Mouse (Mus musculus) limb, embryonic 13.5 days (tissue): ENCODE measurements around the gene Carnmt1. TPM values are rescaled to one million over a fixed set of nuclear protein-coding genes. Genes with fewer than 3 reads are reported as not detected.
"Not testable (repeated sequence)": the region's sequence is repeated elsewhere in the genome, so short reads cannot be mapped to it uniquely, and the experiment has no call there.

Experiments
- ATAC-seq: fragments of 200-750 bp; cut with Nextera tagmentation; 2 replicates; pipeline ENCODE4 v1.8.0; 2017; ENCODE audit warnings: low read depth, moderate number of reproducible peaks, moderate TSS enrichment; ENCODE audit not compliant: low FRiP score
- H3K27ac ChIP-seq: fragments of 300-500 bp; sonication (generic); 2 replicates; pipeline ENCODE4 v1.5.1; 2015; ENCODE audit warnings: inconsistent platforms, mild to moderate bottlenecking, moderate library complexity
- H3K27me3 ChIP-seq: fragments of 300-500 bp; sonication (generic); 2 replicates; pipeline ENCODE4 v1.6.1; 2015; ENCODE audit warnings: mild to moderate bottlenecking, inconsistent platforms
- H3K36me3 ChIP-seq: fragments of 300-500 bp; sonication (generic); 2 replicates; pipeline ENCODE4 v1.6.1; 2015; ENCODE audit warnings: inconsistent platforms, mild to moderate bottlenecking, moderate library complexity
- H3K4me1 ChIP-seq: fragments of 300-500 bp; sonication (generic); 2 replicates; pipeline ENCODE4 v1.6.1; 2015; ENCODE audit warnings: inconsistent platforms
- H3K4me2 ChIP-seq: fragments of 300-500 bp; sonication (generic); replicated peaks from 2 replicates; pipeline ENCODE4 v1.6.1; 2015; ENCODE audit warnings: inconsistent platforms, mild to moderate bottlenecking, moderate library complexity
- H3K4me3 ChIP-seq: fragments of 300-500 bp; sonication (generic); 2 replicates; pipeline ENCODE4 v1.5.1; 2015; ENCODE audit warnings: moderate library complexity, mild to moderate bottlenecking, inconsistent platforms
- H3K9ac ChIP-seq: fragments of 300-500 bp; sonication (generic); 2 replicates; pipeline ENCODE4 v1.6.1; 2015; ENCODE audit warnings: mild to moderate bottlenecking, inconsistent platforms
- H3K9me3 ChIP-seq: fragments of 300-500 bp; sonication (generic); 2 replicates; pipeline ENCODE4 v1.6.1; 2016; ENCODE audit warnings: inconsistent platforms
- WGBS: fragments of 180-500 bp; shearing (Covaris S2); methylation state at CpG from one replicate; pipeline ENCODE4 v1.1.7; 2015; 5-methylcytosine and 5-hydroxymethylcytosine counted together
- polyA plus RNA-seq: library from polyadenylated mRNA; unstranded; fragments of >200 nt; fragmentation: Nextera tagmentation; extraction: Ambion mirVana; gene quantifications from 2 replicates; pipeline ENCODE4 v1.2.1, GENCODE M21; 2015

Gene Carnmt1
- polyA plus RNA-seq, 1 experiment from 2014 or later: 30.0 TPM

DNA sequence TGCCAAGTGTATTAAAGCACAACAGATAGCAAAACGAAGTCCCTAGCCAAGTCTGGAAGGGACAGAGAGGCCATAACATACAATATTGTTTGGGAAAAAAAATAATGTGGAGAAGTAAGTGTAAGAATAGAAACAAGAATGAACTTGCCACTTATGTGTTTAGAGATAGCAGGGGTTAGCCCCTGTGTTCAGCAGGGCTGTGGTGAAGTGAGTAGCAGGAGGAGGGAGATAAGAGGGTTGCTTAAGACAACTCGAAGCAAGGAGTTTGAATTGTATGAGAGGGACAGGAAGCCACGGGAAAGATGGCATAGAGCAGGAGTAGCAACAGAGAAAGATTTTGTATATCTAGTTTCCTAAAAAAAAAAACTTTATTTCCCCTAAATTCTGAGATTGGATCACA is 21.6 kb downstream of the Carnmt1 start:
- Histone ChIP-seq H3K9me3 (no peaks in the 10 kb centered on the region), H3K4me2 (no peak overlapping the region), H3K27me3 (no peaks in the 10 kb centered on the region), H3K9ac (no peak overlapping the region), H3K4me1 (no peaks in the 10 kb centered on the region), H3K4me3 (no peak overlapping the region), H3K27ac (no peak overlapping the region), H3K36me3 (peaks cover 30% of the 10 kb centered on the region)
- WGBS: 90% methylated on average over 3 of the region's 3 CpGs
- no peak for ATAC-seq

DNA sequence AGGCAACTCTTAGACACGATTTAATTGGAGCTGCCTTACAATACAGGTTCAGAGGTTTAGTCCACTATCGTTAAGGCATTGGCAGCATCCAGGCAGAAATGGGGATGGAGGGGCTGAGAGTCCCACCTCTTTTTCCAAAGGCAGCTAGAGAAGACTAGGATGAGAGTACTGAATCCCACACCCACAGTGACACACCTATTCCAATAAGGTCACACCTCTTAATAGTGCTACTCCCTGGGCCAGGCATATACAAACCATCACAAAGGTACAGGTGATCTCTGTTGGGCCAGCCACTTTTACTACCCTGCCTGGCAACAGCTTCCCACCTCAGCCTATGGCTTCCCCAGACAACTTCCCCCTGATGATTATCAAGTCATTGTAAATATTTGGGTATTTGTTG is 22.2 kb downstream of the Carnmt1 start:
- Histone ChIP-seq H3K9ac (no peak overlapping the region), H3K4me2 (no peak overlapping the region), H3K4me3 (no peak overlapping the region), H3K9me3 (no peaks in the 10 kb centered on the region), H3K4me1 (no peaks in the 10 kb centered on the region), H3K27me3 (no peaks in the 10 kb centered on the region), H3K36me3 (peaks cover 34% of the 10 kb centered on the region), H3K27ac (no peak overlapping the region)
- ATAC-seq: no peak
- 86% methylated on average over 2 of the region's 2 CpGs for WGBS

- Histone ChIP-seq H3K27ac (no peak overlapping the region), H3K9ac (no peak overlapping the region), H3K4me1 (no peaks in the 10 kb centered on the region), H3K27me3 (no peaks in the 10 kb centered on the region), H3K36me3 (peaks cover 38% of the 10 kb centered on the region), H3K4me2 (no peak overlapping the region), H3K4me3 (no peak overlapping the region), H3K9me3 (no peaks in the 10 kb centered on the region)
- ATAC-seq: no peak
- WGBS: 92% methylated on average over 3 of the region's 3 CpGs
Measured at GRCm38 (mm10) chr19:18695116-18695515, 24.6 kb downstream of the Carnmt1 start.

DNA sequence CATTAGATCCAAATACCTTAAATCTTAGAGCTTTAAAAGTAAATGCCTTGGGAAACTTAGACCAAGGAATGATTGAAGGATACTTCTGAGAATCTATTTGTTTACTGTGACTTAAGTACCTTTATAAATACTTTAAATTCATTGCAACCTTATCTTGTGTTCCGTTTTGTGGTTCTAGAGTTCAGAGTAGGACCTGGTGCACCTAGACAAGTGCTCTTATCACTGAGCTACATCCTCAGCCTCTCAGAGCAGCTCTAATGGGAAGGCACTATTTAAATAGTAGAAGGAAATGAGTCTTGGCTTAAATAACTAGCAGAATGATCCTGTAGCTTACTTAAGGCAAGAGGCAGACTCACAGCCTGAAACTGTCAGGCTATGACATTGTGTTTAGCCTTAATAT is 25.0 kb downstream of the Carnmt1 start:
- Histone ChIP-seq H3K27me3 (no peaks in the 10 kb centered on the region), H3K4me3 (no peak overlapping the region), H3K4me2 (no peak overlapping the region), H3K36me3 (peaks cover 38% of the 10 kb centered on the region), H3K27ac (no peak overlapping the region), H3K9ac (no peak overlapping the region), H3K4me1 (no peaks in the 10 kb centered on the region), H3K9me3 (no peaks in the 10 kb centered on the region)
- 91% methylated on average over 1 of the region's 1 CpGs for WGBS
- no peak for ATAC-seq

DNA sequence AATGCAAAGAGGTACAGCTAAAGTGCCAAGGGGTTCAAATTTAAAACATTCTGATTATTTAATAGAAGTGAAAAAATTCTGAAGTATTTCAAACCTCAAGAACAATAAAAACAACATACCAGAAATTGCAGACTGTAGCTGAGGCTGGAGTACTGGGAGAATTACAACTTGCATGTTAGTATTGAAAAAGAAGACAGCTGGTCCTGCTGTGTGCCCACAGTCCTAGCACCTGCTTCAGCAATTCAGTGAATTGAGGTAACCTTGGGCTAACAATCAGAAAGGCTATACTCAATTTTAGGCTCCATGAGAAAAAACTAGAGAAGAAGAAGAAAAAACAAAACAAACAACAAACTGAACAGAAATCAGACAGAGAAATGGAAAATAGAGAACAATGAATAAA is 37.5 kb downstream of the Carnmt1 start:
- H3K4me1 ChIP-seq: no peaks in the 10 kb centered on the region
- no peak overlapping the region for H3K4me2 ChIP-seq
- no peak overlapping the region for H3K9ac ChIP-seq
- H3K27me3 ChIP-seq: no peaks in the 10 kb centered on the region
- H3K9me3 ChIP-seq: no peaks in the 10 kb centered on the region
- no peak overlapping the region for H3K27ac ChIP-seq
- no peak for ATAC-seq
- peaks cover 4% of the 10 kb centered on the region; the same call in 1 of the 2 replicates for H3K36me3 ChIP-seq
- no peak overlapping the region for H3K4me3 ChIP-seq

DNA sequence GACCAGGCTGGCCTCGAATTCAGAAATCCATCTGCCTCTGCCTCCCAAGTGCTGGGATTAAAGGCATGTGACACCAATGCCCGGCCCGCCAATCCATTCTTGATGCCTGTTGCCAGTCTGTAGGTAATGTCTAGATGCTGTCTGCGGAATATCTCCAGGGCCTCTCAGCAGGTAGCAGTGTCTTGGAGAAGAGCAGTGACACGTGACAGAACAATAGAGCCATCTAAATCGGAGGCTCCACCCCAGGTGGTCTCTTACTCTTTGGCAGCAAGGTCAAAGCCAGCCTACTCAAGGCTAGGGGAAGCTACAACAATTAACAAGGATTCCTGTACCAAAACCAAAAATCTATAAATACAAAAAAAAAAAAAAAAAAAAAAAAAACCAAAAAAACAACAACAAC is 40.3 kb downstream of the Carnmt1 start:
- Histone ChIP-seq H3K27ac (no peak overlapping the region), H3K4me3 (no peak overlapping the region), H3K9ac (no peak overlapping the region), H3K4me2 (no peak overlapping the region), H3K27me3 (no peaks in the 10 kb centered on the region), H3K36me3 (peaks cover 4% of the 10 kb centered on the region; the same call in 1 of the 2 replicates), H3K4me1 (peaks cover 19% of the 10 kb centered on the region), H3K9me3 (no peaks in the 10 kb centered on the region)
- no peak for ATAC-seq
- 82% methylated on average over 6 of the region's 6 CpGs for WGBS

DNA sequence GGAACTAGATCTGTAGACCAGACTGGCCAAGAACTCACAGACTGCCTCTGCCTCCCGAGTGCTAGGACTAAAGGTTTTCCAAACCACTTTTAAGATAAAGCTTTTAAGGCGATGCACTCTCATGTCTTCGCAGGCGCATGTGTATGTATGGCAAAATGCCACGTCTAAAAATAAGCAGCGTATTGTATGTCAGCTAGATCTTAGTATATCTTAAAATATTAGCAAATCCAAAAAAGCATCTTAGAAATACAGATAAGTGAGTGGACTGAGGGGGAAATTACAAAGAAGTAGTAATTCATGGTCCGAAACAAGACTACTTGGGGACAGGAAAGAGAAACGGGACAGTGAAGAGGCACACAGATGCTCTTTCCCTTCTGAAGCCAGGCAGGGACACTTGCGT is 41.0 kb downstream of the Carnmt1 start:
- no peak for ATAC-seq
- H3K4me2 ChIP-seq: no peak overlapping the region
- WGBS: 93% methylated on average over 9 of the region's 9 CpGs
- no peak overlapping the region for H3K9ac ChIP-seq
- H3K4me1 ChIP-seq: peaks cover 19% of the 10 kb centered on the region
- H3K27me3 ChIP-seq: no peaks in the 10 kb centered on the region
- H3K27ac ChIP-seq: no peak overlapping the region
- H3K36me3 ChIP-seq: peaks cover 4% of the 10 kb centered on the region; the same call in 1 of the 2 replicates
- H3K4me3 ChIP-seq: no peak overlapping the region
- H3K9me3 ChIP-seq: no peaks in the 10 kb centered on the region

DNA sequence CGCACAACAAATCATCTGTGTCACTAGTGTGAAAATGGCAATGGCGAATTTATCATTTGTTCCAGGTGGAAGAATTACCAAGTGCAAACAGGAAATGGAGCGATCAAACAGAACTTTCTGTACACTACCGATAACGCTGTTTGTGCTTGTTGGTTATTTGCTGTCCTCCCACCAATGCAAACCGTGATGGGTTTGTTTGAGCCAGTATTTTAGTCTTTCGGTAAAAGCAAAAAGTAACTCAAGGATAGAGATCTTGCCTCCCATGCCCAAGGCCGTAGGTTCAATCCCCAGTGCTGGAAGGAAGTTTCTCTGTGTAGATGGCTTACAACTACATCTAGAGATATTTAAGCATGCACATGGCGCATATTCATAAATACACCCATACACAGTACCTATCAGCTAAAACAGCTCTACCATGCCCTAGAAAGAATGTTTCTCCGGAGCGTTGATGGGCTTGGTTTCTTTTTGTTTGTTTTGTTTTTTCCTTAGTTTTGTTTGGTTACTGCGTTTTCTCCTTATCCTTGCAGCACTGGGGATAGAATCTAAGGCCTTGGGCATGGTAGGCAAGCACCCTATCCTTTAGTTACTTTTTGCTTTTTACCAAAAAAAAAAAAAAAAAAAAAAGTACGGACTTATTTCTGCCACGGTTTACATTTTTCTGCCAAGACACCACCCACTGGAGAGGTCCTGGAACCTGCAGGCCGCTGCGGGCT is 41.7 kb downstream of the Carnmt1 start:
- Histone ChIP-seq H3K27me3 (no peaks in the 10 kb centered on the region), H3K4me3 (peak overlapping the region; percentile 98), H3K4me2 (peak overlapping the region; percentile 89), H3K4me1 (peaks cover 19% of the 10 kb centered on the region), H3K9ac (peak overlapping the region; percentile 94), H3K9me3 (no peaks in the 10 kb centered on the region), H3K27ac (peak overlapping the region; percentile 90), H3K36me3 (peaks cover 4% of the 10 kb centered on the region)
- ATAC-seq: no peak
- WGBS: 58% methylated on average over 16 of the region's 16 CpGs

DNA sequence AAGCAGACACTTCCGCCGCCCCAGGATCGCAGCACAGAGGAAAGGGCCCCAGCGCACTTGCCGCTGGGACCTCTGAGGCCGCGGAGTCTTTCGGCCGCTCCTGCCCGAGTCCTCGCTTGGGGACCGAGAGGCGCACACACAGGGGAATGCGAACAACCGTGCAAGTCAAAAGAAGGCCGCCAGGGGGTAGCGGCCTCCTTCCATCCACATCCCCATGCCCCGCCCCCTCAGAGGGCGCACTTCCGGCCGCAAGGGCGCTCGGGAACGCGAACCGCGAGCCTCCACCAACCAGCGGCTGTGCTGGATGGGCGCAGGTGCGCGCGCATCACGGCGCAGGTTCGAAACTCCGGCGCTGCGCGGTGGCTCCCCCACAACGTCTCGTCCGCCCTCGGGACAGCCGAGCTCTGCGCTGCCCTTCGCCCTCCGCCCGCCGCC is 42.3 kb downstream of the Carnmt1 start, which contains the start of gene D030056L22Rik:
TSS of gene D030056L22Rik (plus strand) at position 328 of the 435 bp plus-strand sequence.
- Histone ChIP-seq H3K4me2 (peak within 1 kb of the TSS; percentile 89), H3K27ac (peak within 1 kb of the TSS; percentile 90), H3K9me3 (no peaks in the 10 kb centered on the region), H3K36me3 (peaks cover 8% of the 10 kb centered on the region), H3K9ac (peak within 1 kb of the TSS; percentile 94), H3K27me3 (no peaks in the 10 kb centered on the region), H3K4me3 (peak within 1 kb of the TSS; percentile 98), H3K4me1 (peaks cover 19% of the 10 kb centered on the region)
- under 1% methylated on average over 47 of the region's 49 CpGs for WGBS
- peak; percentile 98 for ATAC-seq

DNA sequence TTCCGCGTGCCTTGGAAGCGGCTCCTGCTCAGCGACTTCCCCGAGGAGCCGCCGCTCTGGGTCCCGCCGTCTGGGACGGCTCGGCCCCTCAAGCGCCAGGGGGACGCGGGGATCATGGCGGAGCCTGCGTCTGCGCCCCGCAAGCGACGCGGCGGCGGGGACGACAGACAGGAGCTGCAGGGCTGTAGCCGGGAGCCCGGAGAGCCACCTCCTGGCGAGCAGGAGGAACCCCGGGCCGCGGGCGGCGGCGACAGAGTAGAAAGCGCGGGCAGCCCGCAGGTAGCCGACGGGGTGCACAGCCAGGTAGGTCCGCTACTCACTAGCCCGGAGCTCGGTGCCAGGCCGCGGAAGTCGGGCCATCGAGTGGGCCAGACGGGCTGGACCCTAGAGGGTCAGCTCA is 42.8 kb downstream of the Carnmt1 start:
- Histone ChIP-seq H3K27ac (peak overlapping the region; percentile 44; the same call in 1 of the 2 replicates), H3K4me1 (peaks cover 19% of the 10 kb centered on the region), H3K4me2 (peak overlapping the region; percentile 89), H3K36me3 (peaks cover 12% of the 10 kb centered on the region), H3K4me3 (peak overlapping the region; percentile 98), H3K9ac (peak overlapping the region; percentile 94)
- WGBS: under 1% methylated on average over 45 of the region's 46 CpGs
- not testable (repeated sequence) for H3K27me3 ChIP-seq, H3K9me3 ChIP-seq
- peak; percentile 82 for ATAC-seq

- H3K9me3 ChIP-seq: no peaks in the 10 kb centered on the region
Measured at GRCm38 (mm10) chr19:18716374-18716773, 45.8 kb downstream of the Carnmt1 start.

GRCm38 (mm10) chr19:18720337-18720736 is 49.8 kb downstream of the Carnmt1 start:
- ATAC-seq: no peak
- Histone ChIP-seq H3K27me3 (no peaks in the 10 kb centered on the region), H3K9ac (no peak overlapping the region), H3K27ac (no peak overlapping the region), H3K4me1 (peaks cover 6% of the 10 kb centered on the region), H3K4me3 (no peak overlapping the region), H3K36me3 (peaks cover 21% of the 10 kb centered on the region), H3K9me3 (no peaks in the 10 kb centered on the region), H3K4me2 (no peak overlapping the region)
- 90% methylated on average over 3 of the region's 3 CpGs for WGBS

More at GRCm38 (mm10) chr19:18716374-18716773, 45.8 kb downstream of the Carnmt1 start:
- no peak overlapping the region for H3K9ac ChIP-seq
- 21% methylated on average over 1 of the region's 1 CpGs for WGBS
- no peak overlapping the region for H3K27ac ChIP-seq
- no peak overlapping the region for H3K4me2 ChIP-seq
- H3K36me3 ChIP-seq: peaks cover 21% of the 10 kb centered on the region
- no peak overlapping the region for H3K4me3 ChIP-seq
- no peaks in the 10 kb centered on the region for H3K27me3 ChIP-seq
- H3K4me1 ChIP-seq: peaks cover 19% of the 10 kb centered on the region
- no peak for ATAC-seq

DNA sequence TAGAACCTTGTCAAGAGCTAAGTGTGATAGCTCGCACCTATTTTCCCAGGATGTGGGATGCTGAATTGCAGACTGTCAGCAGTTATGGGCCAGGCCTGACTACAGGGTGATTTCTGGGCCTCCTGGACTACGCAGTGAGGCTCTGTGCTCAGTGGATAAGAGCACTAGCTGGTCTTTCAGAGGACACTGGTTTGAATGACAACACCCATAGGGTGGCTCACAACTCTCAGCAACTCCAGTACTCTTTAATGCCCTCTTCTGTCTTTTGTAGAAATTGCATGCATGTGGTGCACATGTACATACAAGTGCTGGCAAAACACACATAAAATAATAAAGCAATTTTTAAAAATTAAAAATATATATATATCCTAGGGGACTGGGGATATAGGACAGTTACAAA is 54.6 kb downstream of the Carnmt1 start:
- no peak for ATAC-seq

More for the DNA sequence above, 54.6 kb downstream of the Carnmt1 start:
- no peaks in the 10 kb centered on the region for H3K36me3 ChIP-seq
- H3K4me3 ChIP-seq: no peak overlapping the region
- H3K4me1 ChIP-seq: no peaks in the 10 kb centered on the region
- H3K27ac ChIP-seq: no peak overlapping the region
- H3K9me3 ChIP-seq: no peaks in the 10 kb centered on the region
- H3K4me2 ChIP-seq: no peak overlapping the region
- WGBS: 89% methylated on average over 2 of the region's 2 CpGs
- H3K9ac ChIP-seq: no peak overlapping the region
- no peaks in the 10 kb centered on the region for H3K27me3 ChIP-seq
